Mouse (Mus musculus): Measurements from ENCODE around the gene Mpnd. TPM values are rescaled to one million over a fixed set of nuclear protein-coding genes. Genes with fewer than 3 reads are reported as not detected.
A peak's percentile ranks its signal among the peaks of the same experiment; 100 is the strongest.

Mpnd gene
- polyA plus RNA-seq, 1 experiment from 2014 or later = 127 TPM

DNA sequence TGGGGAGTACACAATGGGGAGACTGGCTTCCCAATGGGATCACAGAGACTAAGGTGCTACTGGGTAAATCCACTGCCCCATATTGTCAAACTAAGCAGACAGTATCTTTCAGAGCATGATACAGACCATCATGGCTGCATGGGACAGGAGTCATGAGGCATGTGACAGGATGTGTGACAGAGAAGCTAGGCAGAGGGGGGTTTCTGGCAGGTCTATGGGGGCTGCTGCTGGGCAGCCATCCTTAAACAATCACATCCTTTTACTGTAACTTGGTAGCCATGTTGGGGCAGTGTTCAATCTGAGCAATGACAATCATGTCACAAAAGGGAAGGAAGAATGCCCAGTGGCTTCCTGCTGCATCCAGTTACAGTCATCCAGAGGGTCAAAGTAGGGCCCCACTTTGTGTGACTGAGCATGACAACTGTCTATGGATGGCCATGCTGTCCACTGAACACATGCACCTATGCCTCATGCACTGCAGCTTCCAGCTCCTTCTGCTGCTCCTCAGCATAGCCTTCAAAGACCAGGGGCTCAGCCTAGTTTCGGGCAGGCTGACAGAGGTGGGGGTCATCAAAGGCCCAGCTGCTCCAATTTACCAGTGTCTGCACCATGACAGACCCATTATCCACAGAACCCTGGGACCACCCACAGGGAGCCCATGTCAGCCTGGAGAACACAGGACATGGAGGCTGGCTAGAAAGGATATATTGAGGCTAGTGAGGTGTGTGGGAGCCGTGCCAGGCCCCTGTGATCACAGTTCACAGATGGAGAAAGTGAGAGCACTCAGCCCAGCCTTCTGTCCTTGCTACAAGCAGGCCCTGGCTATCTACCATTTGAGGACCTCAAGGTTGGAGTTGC is 16.8 kb downstream of the Mpnd start:
- Histone ChIP-seq H3K4me3 (ENCODE audit: low read length) (no peak overlapping the region), H3K27me3 (replicated peaks; ENCODE audit: control insufficient read depth, insufficient read depth, low read length) (no peaks in the 10 kb centered on the region), H3K4me1 (ENCODE audit: control insufficient read depth, insufficient read depth, low read depth, low read length) (peaks cover 5% of the 10 kb centered on the region; the same call in 1 of the 2 replicates), H3K27ac (ENCODE audit: low read depth, low read length) (0 out of 2 replicates have a peak overlapping the region, but pooled peaks have one; percentile 20), H3K4me2 (ENCODE audit: low read length) (no peak overlapping the region), H3K9me3 (ENCODE audit: control insufficient read depth, low read length) (no peaks in the 10 kb centered on the region), H3K9ac (ENCODE audit: low read depth, low read length) (no peak overlapping the region), H3K36me3 (ENCODE audit: control insufficient read depth, insufficient read depth, low read length) (peaks cover 24% of the 10 kb centered on the region)
- ATAC-seq = no peak
- 68% methylated on average over 2 of the region's 2 CpGs for WGBS

DNA sequence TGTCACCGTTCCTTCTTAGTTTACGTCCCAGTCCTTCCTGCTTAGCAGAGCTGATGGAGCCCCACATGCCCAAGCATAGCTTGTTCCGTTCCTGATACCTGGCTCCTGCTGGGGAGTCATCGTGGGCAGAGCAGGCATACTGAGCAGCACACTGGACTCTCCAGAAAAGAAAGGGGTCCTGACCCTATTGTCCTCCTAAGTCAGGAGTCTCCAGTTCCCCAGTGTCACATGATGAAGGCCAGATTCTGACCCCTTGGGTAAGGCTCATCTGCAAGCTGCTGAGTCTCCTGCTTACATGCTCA is 17.4 kb downstream of the Mpnd start:
- Histone ChIP-seq H3K27me3 (replicated peaks; ENCODE audit: control insufficient read depth, insufficient read depth, low read length) (no peaks in the 10 kb centered on the region), H3K27ac (ENCODE audit: low read depth, low read length) (no peak overlapping the region), H3K4me1 (ENCODE audit: control insufficient read depth, insufficient read depth, low read depth, low read length) (peaks cover 5% of the 10 kb centered on the region; the same call in 1 of the 2 replicates), H3K9ac (ENCODE audit: low read depth, low read length) (no peak overlapping the region), H3K36me3 (ENCODE audit: control insufficient read depth, insufficient read depth, low read length) (peaks cover 18% of the 10 kb centered on the region), H3K4me2 (ENCODE audit: low read length) (no peak overlapping the region), H3K9me3 (ENCODE audit: control insufficient read depth, low read length) (no peaks in the 10 kb centered on the region), H3K4me3 (ENCODE audit: low read length) (no peak overlapping the region)
- 72% methylated on average over 4 of the region's 4 CpGs for WGBS
- no peak for ATAC-seq

DNA sequence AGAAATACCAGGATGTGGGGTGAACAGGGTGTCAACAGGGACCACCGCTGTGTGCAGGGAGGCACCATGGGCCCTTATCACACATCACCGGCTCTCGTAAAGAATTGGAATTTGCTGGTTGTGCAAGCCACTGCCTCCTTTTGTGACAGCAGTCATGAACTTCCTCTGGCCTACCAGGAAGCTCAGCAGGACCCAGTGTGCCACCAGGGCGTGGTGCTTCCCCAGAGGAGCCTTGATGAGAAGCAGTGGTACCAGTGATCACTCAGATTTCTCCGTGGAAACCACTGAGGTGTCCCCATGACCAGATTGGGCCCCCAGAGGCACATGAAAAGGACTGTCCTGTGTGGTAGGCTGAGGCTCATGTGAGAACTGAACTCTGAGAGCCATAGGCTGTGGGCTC is 17.9 kb downstream of the Mpnd start:
- Histone ChIP-seq H3K9ac (ENCODE audit: low read depth, low read length) (no peak overlapping the region), H3K4me3 (ENCODE audit: low read length) (no peak overlapping the region), H3K9me3 (ENCODE audit: control insufficient read depth, low read length) (no peaks in the 10 kb centered on the region), H3K4me1 (ENCODE audit: control insufficient read depth, insufficient read depth, low read depth, low read length) (peaks cover 5% of the 10 kb centered on the region; the same call in 1 of the 2 replicates), H3K36me3 (ENCODE audit: control insufficient read depth, insufficient read depth, low read length) (peaks cover 14% of the 10 kb centered on the region), H3K27ac (ENCODE audit: low read depth, low read length) (no peak overlapping the region), H3K4me2 (ENCODE audit: low read length) (no peak overlapping the region), H3K27me3 (replicated peaks; ENCODE audit: control insufficient read depth, insufficient read depth, low read length) (no peaks in the 10 kb centered on the region)
- ATAC-seq = no peak
- 78% methylated on average over 5 of the region's 5 CpGs for WGBS

DNA sequence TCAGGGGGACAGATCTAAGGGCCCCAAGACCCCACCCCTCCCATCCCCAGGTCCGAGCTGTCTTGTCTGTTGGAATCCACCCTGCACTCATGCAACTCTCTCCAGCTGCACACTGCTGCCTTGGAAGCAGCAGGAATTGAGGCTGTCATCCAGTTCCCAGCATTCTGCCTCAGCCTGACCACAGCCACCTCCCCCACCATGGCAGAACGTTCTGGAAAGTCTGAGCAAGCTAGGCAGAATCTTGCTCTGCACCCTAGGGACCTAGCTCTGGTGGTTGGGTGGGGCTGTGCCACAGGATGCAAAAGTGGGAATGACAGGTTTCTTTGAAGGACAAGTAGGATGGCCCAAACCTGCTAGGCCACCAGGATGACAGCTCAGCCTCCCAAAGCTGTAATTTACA is 19.0 kb downstream of the Mpnd start:
- no peak for ATAC-seq
- WGBS = 70% methylated on average over 2 of the region's 2 CpGs

DNA sequence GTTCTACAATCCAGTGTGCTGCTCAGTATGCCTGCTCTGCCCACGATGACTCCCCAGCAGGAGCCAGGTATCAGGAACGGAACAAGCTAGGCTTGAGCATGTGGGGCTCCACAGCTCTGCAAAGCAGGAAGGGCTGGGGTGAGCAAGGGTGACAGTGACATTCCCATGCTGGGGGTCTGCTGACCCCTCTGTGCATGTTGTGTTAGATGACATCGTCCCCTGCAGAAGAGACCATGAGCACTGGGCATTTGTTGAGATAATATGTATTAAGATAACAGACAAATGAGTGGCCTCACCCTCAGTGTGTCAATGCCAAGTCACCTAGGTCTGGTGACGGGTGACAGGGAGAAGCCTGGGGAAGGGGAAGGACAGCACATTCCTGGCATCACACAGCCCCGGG is 19.4 kb downstream of the Mpnd start:
- H3K9me3 ChIP-seq (ENCODE audit: control insufficient read depth, low read length) = no peaks in the 10 kb centered on the region
- no peak for ATAC-seq
- no peak overlapping the region for H3K4me3 ChIP-seq (ENCODE audit: low read length)
- H3K27me3 ChIP-seq (replicated peaks; ENCODE audit: control insufficient read depth, insufficient read depth, low read length) = no peaks in the 10 kb centered on the region
- WGBS = 79% methylated on average over 5 of the region's 5 CpGs
- no peaks in the 10 kb centered on the region; the same call in 1 of the 2 replicates for H3K36me3 ChIP-seq (ENCODE audit: control insufficient read depth, insufficient read depth, low read length)
- peaks cover 5% of the 10 kb centered on the region; the same call in 1 of the 2 replicates for H3K4me1 ChIP-seq (ENCODE audit: control insufficient read depth, insufficient read depth, low read depth, low read length)
- H3K9ac ChIP-seq (ENCODE audit: low read depth, low read length) = no peak overlapping the region
- H3K27ac ChIP-seq (ENCODE audit: low read depth, low read length) = no peak overlapping the region
- H3K4me2 ChIP-seq (ENCODE audit: low read length) = no peak overlapping the region

More for the DNA sequence above, 19.0 kb downstream of the Mpnd start:
- Histone ChIP-seq H3K36me3 (ENCODE audit: control insufficient read depth, insufficient read depth, low read length) (peaks cover 4% of the 10 kb centered on the region), H3K4me2 (ENCODE audit: low read length) (no peak overlapping the region), H3K27me3 (replicated peaks; ENCODE audit: control insufficient read depth, insufficient read depth, low read length) (no peaks in the 10 kb centered on the region), H3K4me3 (ENCODE audit: low read length) (no peak overlapping the region), H3K27ac (ENCODE audit: low read depth, low read length) (no peak overlapping the region), H3K9me3 (ENCODE audit: control insufficient read depth, low read length) (no peaks in the 10 kb centered on the region), H3K9ac (ENCODE audit: low read depth, low read length) (no peak overlapping the region), H3K4me1 (ENCODE audit: control insufficient read depth, insufficient read depth, low read depth, low read length) (peaks cover 5% of the 10 kb centered on the region; the same call in 1 of the 2 replicates)

DNA sequence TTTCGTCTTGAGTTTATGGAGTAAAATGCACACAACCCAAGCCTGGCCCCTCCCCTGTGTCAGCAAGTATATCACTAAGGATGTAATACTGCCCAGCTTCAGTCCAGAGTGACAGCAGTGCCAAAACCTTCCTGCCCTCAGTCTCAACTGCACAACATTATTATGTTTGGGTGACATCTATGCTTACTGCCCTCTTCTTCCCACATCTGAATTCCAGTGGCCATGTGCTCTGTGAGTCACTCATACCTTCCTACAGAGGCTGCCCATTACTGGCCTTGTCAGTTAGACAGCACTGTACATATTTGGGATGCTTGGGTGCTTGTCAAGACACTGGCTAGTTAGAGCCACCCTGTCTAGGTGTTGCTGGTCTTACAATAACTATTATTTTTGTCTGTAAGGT is 20.8 kb downstream of the Mpnd start:
- H3K4me1 ChIP-seq (ENCODE audit: control insufficient read depth, insufficient read depth, low read depth, low read length) = peaks cover 9% of the 10 kb centered on the region; the same call in 1 of the 2 replicates
- H3K4me3 ChIP-seq (ENCODE audit: low read length) = no peak overlapping the region
- WGBS = 100% methylated on average over 1 of the region's 1 CpGs
- H3K4me2 ChIP-seq (ENCODE audit: low read length) = no peak overlapping the region
- H3K9ac ChIP-seq (ENCODE audit: low read depth, low read length) = no peak overlapping the region
- no peaks in the 10 kb centered on the region for H3K27me3 ChIP-seq (replicated peaks; ENCODE audit: control insufficient read depth, insufficient read depth, low read length)
- ATAC-seq = no peak
- no peaks in the 10 kb centered on the region for H3K36me3 ChIP-seq (ENCODE audit: control insufficient read depth, insufficient read depth, low read length)
- H3K27ac ChIP-seq (ENCODE audit: low read depth, low read length) = no peak overlapping the region
- H3K9me3 ChIP-seq (ENCODE audit: control insufficient read depth, low read length) = no peaks in the 10 kb centered on the region

DNA sequence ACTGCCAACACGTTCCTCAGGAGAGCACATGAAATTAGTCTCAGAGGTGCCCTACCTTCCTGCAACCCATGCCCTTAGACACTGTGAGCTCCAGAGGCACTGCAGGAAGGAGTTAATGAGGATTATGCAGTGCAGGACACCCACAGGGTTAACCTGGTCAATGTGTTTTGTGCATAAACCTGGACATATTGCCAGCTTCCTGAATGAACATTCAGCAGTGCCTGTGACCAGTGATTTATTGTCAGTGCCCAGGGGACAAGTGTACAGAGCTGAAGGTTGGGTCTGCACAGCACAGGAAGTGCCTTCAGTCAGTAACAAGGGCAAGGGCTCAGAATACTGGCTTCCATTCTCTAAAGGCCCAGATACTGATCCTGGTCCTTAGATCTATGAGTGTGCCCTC is 21.4 kb downstream of the Mpnd start:
- H3K9me3 ChIP-seq (ENCODE audit: control insufficient read depth, low read length) = no peaks in the 10 kb centered on the region
- no peak overlapping the region for H3K4me2 ChIP-seq (ENCODE audit: low read length)
- H3K4me1 ChIP-seq (ENCODE audit: control insufficient read depth, insufficient read depth, low read depth, low read length) = peaks cover 5% of the 10 kb centered on the region
- no peak overlapping the region for H3K27ac ChIP-seq (ENCODE audit: low read depth, low read length)
- WGBS = 82% methylated on average over 1 of the region's 1 CpGs
- H3K4me3 ChIP-seq (ENCODE audit: low read length) = no peak overlapping the region
- no peaks in the 10 kb centered on the region for H3K27me3 ChIP-seq (replicated peaks; ENCODE audit: control insufficient read depth, insufficient read depth, low read length)
- H3K36me3 ChIP-seq (ENCODE audit: control insufficient read depth, insufficient read depth, low read length) = 0 out of 2 replicates have a peak, but pooled peaks cover under 1% of the 10 kb centered on the region
- H3K9ac ChIP-seq (ENCODE audit: low read depth, low read length) = no peak overlapping the region
- ATAC-seq = no peak

DNA sequence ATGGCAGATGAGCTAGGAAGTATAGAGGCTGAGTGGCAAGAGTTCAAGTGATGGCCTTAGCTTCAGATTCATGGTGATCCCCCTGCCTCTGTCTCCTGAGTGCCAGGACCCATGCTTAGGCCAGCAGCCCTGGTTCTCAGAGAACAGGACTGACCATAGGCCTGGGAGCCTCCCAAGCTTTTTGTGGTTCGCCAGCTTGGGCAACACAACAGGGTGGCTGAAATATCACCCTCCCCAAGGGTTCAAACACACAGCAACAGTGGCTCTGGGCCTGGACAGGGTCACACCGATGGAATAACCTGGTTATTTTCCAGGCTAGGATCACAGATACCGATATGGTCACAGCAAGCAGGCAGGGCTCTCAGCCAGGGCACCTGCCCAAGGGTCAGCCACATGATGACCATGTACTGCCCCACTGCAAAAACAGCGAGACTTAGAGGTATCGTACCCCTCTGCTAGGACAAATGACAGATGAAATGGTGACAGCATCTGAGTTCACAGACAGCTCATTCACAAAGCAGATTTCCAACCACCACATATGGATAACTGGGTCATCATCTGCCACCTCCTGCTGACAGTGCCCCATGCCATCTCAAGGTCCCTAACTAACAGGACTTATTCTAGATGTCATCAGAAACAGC is 22.4 kb downstream of the Mpnd start:
- Histone ChIP-seq H3K36me3 (ENCODE audit: control insufficient read depth, insufficient read depth, low read length) (0 out of 2 replicates have a peak, but pooled peaks cover 3% of the 10 kb centered on the region), H3K4me3 (ENCODE audit: low read length) (no peak overlapping the region), H3K4me1 (ENCODE audit: control insufficient read depth, insufficient read depth, low read depth, low read length) (peaks cover 10% of the 10 kb centered on the region), H3K9ac (ENCODE audit: low read depth, low read length) (peak overlapping the region; percentile 8; the same call in 1 of the 2 replicates), H3K9me3 (ENCODE audit: control insufficient read depth, low read length) (no peaks in the 10 kb centered on the region), H3K4me2 (ENCODE audit: low read length) (no peak overlapping the region), H3K27me3 (replicated peaks; ENCODE audit: control insufficient read depth, insufficient read depth, low read length) (no peaks in the 10 kb centered on the region), H3K27ac (ENCODE audit: low read depth, low read length) (no peak overlapping the region)
- 90% methylated on average over 5 of the region's 5 CpGs for WGBS
- no peak for ATAC-seq

DNA sequence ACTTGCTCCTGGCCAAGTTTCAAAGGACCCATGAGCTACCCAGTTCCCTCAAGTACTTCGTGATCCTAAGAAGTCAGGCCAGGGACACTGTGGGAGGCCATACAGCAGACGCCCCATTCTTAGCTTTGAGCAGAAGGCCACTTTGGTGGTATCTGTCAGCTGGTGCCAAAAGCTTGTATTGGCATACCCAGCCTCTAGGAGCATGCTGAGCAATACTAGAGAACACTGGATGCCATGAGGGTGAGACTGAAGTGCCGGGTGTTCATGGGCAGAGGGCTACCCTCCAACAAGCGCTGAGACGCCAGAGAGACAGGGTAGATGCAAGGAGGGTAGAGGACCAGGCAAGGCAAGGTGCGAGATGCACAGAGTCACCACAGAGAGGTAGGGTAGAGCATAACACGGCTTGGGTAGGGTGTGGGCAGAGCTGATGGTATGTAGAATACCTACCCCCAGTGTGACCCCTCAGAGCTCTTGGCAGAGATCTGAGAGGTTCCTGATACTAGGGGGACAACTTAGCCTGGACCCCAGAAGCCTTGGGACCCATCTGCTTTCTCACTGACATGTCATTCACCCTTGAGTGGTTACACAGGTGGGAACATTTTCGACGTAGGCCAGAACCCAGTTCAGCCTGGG is 24.8 kb downstream of the Mpnd start:
- no peaks in the 10 kb centered on the region for H3K9me3 ChIP-seq (ENCODE audit: control insufficient read depth, low read length)
- peaks cover 21% of the 10 kb centered on the region for H3K4me1 ChIP-seq (ENCODE audit: control insufficient read depth, insufficient read depth, low read depth, low read length)
- H3K4me3 ChIP-seq (ENCODE audit: low read length) = no peak overlapping the region
- no peak overlapping the region for H3K4me2 ChIP-seq (ENCODE audit: low read length)
- 80% methylated on average over 9 of the region's 9 CpGs for WGBS
- no peaks in the 10 kb centered on the region for H3K27me3 ChIP-seq (replicated peaks; ENCODE audit: control insufficient read depth, insufficient read depth, low read length)
- 0 out of 2 replicates have a peak, but pooled peaks cover 3% of the 10 kb centered on the region for H3K36me3 ChIP-seq (ENCODE audit: control insufficient read depth, insufficient read depth, low read length)
- no peak overlapping the region for H3K9ac ChIP-seq (ENCODE audit: low read depth, low read length)
- ATAC-seq = no peak
- H3K27ac ChIP-seq (ENCODE audit: low read depth, low read length) = no peak overlapping the region; the same call in 1 of the 2 replicates
